Mouse (Mus musculus) neural tube, postnatal 0 days (tissue): ENCODE results near the gene Gm6356. TPM values are rescaled to one million over a fixed set of nuclear protein-coding genes. Genes with fewer than 3 reads are reported as not detected.

Experiments used
- polyA plus RNA-seq: library from polyadenylated mRNA; unstranded; fragments of >200 nt; fragmentation: Nextera tagmentation; extraction: Ambion mirVana; gene quantifications from 2 replicates; pipeline ENCODE4 v1.2.1, GENCODE M21; 2015

Gene Gm6356
- polyA plus RNA-seq: not detected in 2 replicates

DNA sequence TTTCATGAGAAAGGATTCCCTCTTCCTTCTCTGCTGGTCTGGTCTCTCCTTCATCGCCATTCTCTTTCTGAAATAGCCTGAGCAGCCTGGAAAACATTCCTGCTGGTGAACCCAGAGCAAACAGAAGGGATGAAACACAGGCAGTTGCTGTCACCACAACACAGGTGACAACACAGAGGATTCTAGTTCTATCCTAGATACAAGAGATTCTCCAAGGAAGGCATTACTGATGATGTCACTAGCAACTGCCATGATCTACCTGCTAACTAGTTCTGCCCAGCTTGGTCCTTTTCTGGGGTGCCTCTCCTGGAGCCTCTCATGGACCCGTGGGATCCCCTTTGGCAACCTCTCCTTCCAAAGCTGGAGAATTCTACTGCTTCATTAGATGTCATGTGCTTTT, at the start of gene Gm6356:
Gene Gm6356, minus strand, starts transcription at position 101 of the 400 bp plus-strand sequence.

Other genes starting within 250 kb of the Gm6356 start
- gene Gm3636, start 231.5 kb downstream of the Gm6356 start, polyA plus RNA-seq: 10.9 and 12.7 TPM in 2 replicates
- gene Gm8362, start 199.4 kb downstream of the Gm6356 start, polyA plus RNA-seq: not detected in 2 replicates
- not detected in 2 replicates for gene Gm3642, start 133.5 kb downstream of the Gm6356 start, polyA plus RNA-seq
- 9.7 and 11.5 TPM in 2 replicates for gene Gm3667, start 83.9 kb downstream of the Gm6356 start, polyA plus RNA-seq
- 3.4 and 3.9 TPM in 2 replicates for gene Gm10406, start 53.6 kb upstream of the Gm6356 start, polyA plus RNA-seq
- gene Gm3685, start 71.2 kb upstream of the Gm6356 start, polyA plus RNA-seq: not detected in 2 replicates
- gene Gm3696, start 126.8 kb upstream of the Gm6356 start, polyA plus RNA-seq: 4.6 and 5.2 TPM in 2 replicates
- 0.15 TPM in 1 of 2 replicates, not detected in the other for gene Gm6676, start 151.6 kb upstream of the Gm6356 start, polyA plus RNA-seq
- gene Gm3512, start 200.7 kb upstream of the Gm6356 start, polyA plus RNA-seq: 7.6 and 8.7 TPM in 2 replicates
- gene Gm16434, start 220.7 kb upstream of the Gm6356 start, polyA plus RNA-seq: 0.15 TPM in 1 of 2 replicates, not detected in the other